Mouse (Mus musculus) myocyte (in vitro differentiated cells): ENCODE data around the gene Lta. TPM values are rescaled to one million over a fixed set of nuclear protein-coding genes. Genes with fewer than 3 reads are reported as not detected.
A peak's percentile ranks its signal among the peaks of the same experiment; 100 is the strongest.

ENCODE experiments used
- H3K27me3 ChIP-seq: one replicate; pipeline ENCODE4 v1.6.1; 2011; ENCODE audit not compliant: control insufficient read depth, insufficient read depth, insufficient read length
- H3K36me3 ChIP-seq: one replicate; pipeline ENCODE4 v1.6.1; 2011; ENCODE audit not compliant: control insufficient read depth, insufficient read depth
- H3K4me2 ChIP-seq: one replicate; pipeline ENCODE4 v1.6.1; 2011; ENCODE audit warnings: low read depth, control low read depth
- H3K4me3 ChIP-seq: one replicate; pipeline ENCODE4 v1.5.1; 2011; ENCODE audit warnings: mild to moderate bottlenecking, control low read depth, moderate library complexity
- H3K79me2 ChIP-seq: one replicate; pipeline ENCODE4 v1.6.1; 2011; ENCODE audit not compliant: control insufficient read depth, insufficient read depth
- H3ac ChIP-seq: one replicate; pipeline ENCODE4 v1.6.1; 2011; ENCODE audit not compliant: control insufficient read depth, insufficient read length
- CEBPB ChIP-seq: IDR thresholded peaks from 2 replicates; pipeline ENCODE4 v1.6.1; 2011; ENCODE audit warnings: mild to moderate bottlenecking, moderate library complexity; ENCODE audit not compliant: poor library complexity, insufficient read depth, severe bottlenecking
- E2F4 ChIP-seq: IDR thresholded peaks from one replicate; pipeline ENCODE4 v1.6.1; 2011; ENCODE audit warnings: mild to moderate bottlenecking, control low read depth, moderate library complexity; ENCODE audit not compliant: insufficient read depth
- MYOD1 ChIP-seq, 3 experiments: IDR thresholded peaks; one replicate each; pipeline ENCODE4 v1.6.1; 2011; ENCODE audit warnings: control low read depth in 2 of 3, low read depth in 2 of 3, mild to moderate bottlenecking in 2 of 3, moderate library complexity in 1 of 3; ENCODE audit not compliant: insufficient read length in 2 of 3, control insufficient read depth in 1 of 3
- MYOG ChIP-seq, 3 experiments: IDR thresholded peaks; one replicate each; pipeline ENCODE4 v1.6.1; 2011; ENCODE audit warnings: control low read depth in 2 of 3, low read depth in 2 of 3, mild to moderate bottlenecking in 2 of 3; ENCODE audit not compliant: insufficient read length in 2 of 3, control insufficient read depth in 1 of 3, insufficient read depth in 1 of 3
- POLR2A ChIP-seq: IDR thresholded peaks from one replicate; pipeline ENCODE4 v1.6.1; 2011; ENCODE audit warnings: low read depth, mild to moderate bottlenecking, control low read depth, moderate library complexity; ENCODE audit not compliant: insufficient read length
- POLR2AphosphoS2 ChIP-seq: IDR thresholded peaks from one replicate; pipeline ENCODE4 v1.6.1; 2011; ENCODE audit warnings: low read depth, control low read depth; ENCODE audit not compliant: insufficient read length
- REST ChIP-seq: IDR thresholded peaks from one replicate; pipeline ENCODE4 v1.6.1; 2011; ENCODE audit warnings: mild to moderate bottlenecking, control low read depth, moderate library complexity; ENCODE audit not compliant: insufficient read depth, insufficient read length
- SRF ChIP-seq: IDR thresholded peaks from one replicate; pipeline ENCODE4 v1.6.1; 2011; ENCODE audit warnings: low read depth; ENCODE audit not compliant: control insufficient read depth, insufficient read length
- TCF12 ChIP-seq: IDR thresholded peaks from one replicate; pipeline ENCODE4 v1.6.1; 2011; ENCODE audit warnings: mild to moderate bottlenecking, control low read depth; ENCODE audit not compliant: poor library complexity, insufficient read depth, severe bottlenecking
- TCF3 ChIP-seq: IDR thresholded peaks from one replicate; pipeline ENCODE4 v1.6.1; 2011; ENCODE audit warnings: low read depth, control low read depth; ENCODE audit not compliant: insufficient read length
- polyA plus RNA-seq: library from polyadenylated mRNA; unstranded; fragments of >200 nt; fragmentation: generic; extraction: Trizol; gene quantifications from one replicate; pipeline ENCODE4 v1.2.1, GENCODE M21; 2012; ENCODE audit warnings: missing spikeins

Lta gene
- polyA plus RNA-seq, 1 experiment = 0.26 TPM

DNA sequence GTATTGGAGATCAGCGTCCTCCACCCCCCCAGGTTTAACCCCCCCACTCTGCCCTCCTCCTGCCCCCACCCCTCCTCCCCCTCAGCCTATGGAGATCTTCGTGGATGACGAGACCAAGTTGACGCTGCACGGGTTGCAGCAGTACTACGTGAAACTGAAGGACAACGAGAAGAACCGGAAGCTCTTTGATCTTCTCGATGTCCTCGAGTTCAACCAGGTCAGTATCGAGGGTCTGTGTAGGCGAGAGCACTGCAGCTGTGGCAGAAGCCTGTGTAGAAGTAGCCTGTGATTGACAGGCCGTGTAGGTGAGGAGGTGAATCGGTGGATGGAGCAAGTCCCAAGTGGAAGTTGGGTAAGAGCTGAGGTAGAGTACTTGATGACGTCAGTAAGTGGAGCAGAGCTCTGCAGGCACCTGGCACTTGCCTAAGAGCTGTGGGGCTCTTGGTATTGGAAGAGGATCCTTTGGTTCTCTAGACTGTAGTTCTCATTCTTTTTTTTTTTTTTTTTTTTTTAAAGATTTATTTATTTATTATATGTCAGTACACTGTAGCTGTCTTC is 46.1 kb upstream of the Lta start:
- H3K36me3 ChIP-seq = peaks cover 33% of the 10 kb centered on the region
- no peak overlapping the region for H3ac ChIP-seq
- no peak overlapping the region for H3K4me3 ChIP-seq
- H3K27me3 ChIP-seq = no peaks in the 10 kb centered on the region
- no peak overlapping the region for H3K4me2 ChIP-seq
- no peak for TF ChIP-seq POLR2A
- no peak for TF ChIP-seq TCF3
- TF ChIP-seq REST = no peak
- H3K79me2 ChIP-seq = peaks cover 15% of the 10 kb centered on the region

DNA sequence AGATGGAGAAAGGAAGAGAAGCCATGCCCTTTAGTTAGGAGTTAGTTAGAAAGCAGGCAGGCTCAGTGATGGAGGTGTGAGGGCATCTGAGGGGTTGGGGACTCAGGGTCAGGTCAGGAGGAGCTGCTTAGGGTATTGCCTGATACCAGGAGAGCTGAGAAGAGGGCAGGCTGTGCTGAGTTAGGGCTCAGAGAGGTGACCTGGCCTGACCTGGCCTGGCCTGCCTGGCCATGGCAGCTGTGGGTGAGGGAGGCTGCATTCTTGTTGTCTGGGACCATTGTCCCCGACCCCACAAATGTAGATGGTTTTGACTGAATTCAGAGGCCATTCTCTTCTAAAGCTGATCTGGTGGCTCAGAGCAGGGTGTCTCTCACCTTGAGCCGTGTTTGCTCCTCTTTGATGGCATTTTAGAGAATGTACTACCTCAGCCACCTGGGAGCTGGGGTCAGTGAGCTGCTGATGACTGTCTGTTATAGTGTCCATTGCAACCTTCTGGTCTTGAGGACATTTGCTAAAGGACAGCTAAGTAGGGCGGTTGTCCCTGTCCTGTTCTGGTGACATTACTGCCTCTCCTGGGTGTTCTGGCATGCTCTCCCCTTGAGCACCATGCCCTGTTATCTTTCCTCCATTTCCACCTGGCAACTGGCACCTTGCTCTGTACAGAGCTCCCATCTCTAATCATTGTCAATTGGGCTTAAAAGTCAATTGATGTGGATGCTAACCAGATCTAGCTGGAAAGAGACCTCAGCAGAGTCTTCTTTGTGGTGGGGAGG is 45.4 kb upstream of the Lta start:
- Histone ChIP-seq H3ac (no peak overlapping the region), H3K4me3 (no peak overlapping the region), H3K36me3 (peaks cover 39% of the 10 kb centered on the region), H3K4me2 (no peak overlapping the region), H3K79me2 (peaks cover 22% of the 10 kb centered on the region), H3K27me3 (no peaks in the 10 kb centered on the region)
- TF ChIP-seq POLR2AphosphoS2 (peak; percentile 78), TCF12 (no peak), SRF (no peak), POLR2A (peak; percentile 60), CEBPB (no peak), E2F4 (no peak)

DNA sequence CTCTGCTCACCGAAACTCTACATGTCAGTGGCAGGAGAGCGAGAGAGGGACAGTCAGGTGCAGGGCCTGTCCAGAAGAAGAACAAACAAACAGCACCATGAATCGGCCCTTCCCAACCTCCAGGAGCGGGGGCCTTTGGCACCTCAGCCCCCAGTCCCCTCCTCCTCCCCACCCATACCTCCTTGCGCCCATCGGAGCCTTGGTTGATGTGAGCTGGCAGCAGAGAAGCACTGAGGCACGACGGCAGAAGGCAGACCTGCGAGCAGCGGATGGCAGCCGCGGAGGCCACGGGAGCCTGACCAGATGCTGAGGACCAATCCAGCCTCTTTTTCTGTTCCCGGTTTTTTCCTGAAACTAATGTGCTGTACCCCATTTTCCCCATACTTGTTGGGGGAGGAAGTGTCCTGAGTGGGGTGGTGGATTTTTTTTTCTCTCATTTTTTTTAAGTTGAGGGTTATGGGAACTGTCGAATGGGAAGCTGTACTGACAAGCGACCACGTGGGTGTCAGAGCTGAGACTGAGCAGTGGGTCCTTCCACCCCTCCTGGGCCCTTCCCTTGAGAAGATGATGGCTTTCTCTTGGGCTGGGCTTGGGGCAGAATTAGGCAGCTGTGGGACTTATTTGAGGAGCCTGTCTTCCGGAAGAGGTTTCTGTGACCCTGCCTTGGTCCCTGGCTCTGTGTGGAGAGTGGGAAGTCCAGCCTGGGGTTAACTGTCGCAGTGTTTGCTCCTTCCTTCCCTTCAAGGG is 44.5 kb upstream of the Lta start:
- TF ChIP-seq REST (no peak), TCF3 (no peak), E2F4 (no peak), POLR2A (peak; percentile 29)
- Histone ChIP-seq H3K79me2 (peaks cover 31% of the 10 kb centered on the region), H3K27me3 (no peaks in the 10 kb centered on the region)

DNA sequence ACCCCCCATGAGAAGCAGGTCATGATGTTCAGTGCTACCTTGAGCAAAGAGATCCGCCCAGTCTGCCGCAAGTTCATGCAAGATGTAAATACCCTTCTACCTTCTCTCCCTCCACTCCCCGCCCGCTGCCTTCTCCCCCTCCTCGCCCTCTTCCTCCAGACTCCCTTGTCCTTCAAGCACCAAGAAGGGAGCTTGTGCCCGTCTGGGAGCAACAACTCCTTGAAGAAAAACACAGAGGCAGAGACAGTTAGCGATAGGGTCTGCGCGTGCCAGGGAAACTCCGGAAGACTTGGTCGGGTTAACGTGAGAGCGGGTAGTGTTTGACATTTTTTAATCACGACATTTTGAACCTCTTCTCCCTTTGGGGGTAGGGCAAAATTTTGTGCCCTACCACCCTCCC is 43.8 kb upstream of the Lta start:
- Histone ChIP-seq H3K27me3 (no peaks in the 10 kb centered on the region), H3K79me2 (peaks cover 37% of the 10 kb centered on the region), H3ac (no peak overlapping the region), H3K4me3 (no peak overlapping the region), H3K36me3 (peaks cover 53% of the 10 kb centered on the region), H3K4me2 (no peak overlapping the region)
- TF ChIP-seq POLR2AphosphoS2 (no peak), MYOD1 (IDR thresholded peaks at IDR 0.05; ENCODE audit: control insufficient read depth in 1 of 3, insufficient read length in 2 of 3, low read depth in 2 of 3) (no peak)

More for the DNA sequence above, 44.5 kb upstream of the Lta start:
- Histone ChIP-seq H3ac (no peak overlapping the region), H3K4me3 (no peak overlapping the region), H3K36me3 (peaks cover 48% of the 10 kb centered on the region), H3K4me2 (no peak overlapping the region)

DNA sequence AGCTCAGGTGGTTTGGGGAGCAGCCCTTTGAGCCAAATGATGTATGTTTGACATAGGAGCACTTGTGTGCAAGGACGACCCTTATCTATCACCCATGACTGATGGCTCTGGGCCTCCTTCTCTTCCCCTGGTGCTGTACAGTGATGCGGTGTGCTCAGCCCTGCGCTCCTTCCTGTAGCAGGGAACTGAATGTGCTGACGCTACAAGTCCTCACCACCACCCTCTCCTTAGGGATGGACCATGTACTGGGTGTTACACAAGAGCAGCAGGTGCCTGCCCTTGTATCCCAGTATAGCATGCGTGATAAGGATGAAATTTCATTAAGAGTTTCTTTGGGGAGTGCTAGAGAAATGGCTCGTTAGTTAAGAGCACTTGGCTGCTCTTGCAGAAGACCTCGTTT is 42.0 kb upstream of the Lta start:
- no peak overlapping the region for H3K4me3 ChIP-seq
- H3K36me3 ChIP-seq = peaks cover 61% of the 10 kb centered on the region
- no peak for TF ChIP-seq MYOG (IDR thresholded peaks at IDR 0.05; ENCODE audit: control insufficient read depth in 1 of 3, insufficient read depth in 1 of 3, insufficient read length in 2 of 3, low read depth in 2 of 3)
- peak; percentile 30 for TF ChIP-seq POLR2A
- no peak overlapping the region for H3K4me2 ChIP-seq
- H3ac ChIP-seq = no peak overlapping the region
- H3K27me3 ChIP-seq = no peaks in the 10 kb centered on the region
- peaks cover 56% of the 10 kb centered on the region for H3K79me2 ChIP-seq
